Mouse (Mus musculus) urinary bladder, postnatal 25 days (tissue): ENCODE data around the gene Olfr18.
"Not testable (repeated sequence)": the region's sequence is repeated elsewhere in the genome, so short reads cannot be mapped to it uniquely, and the experiment has no call there.

Source experiments
- DNase-seq: peaks from one replicate; pipeline ENCODE4 v3.0.0; 2022; ENCODE audit warnings: low spot score

The Olfr18 gene

GRCm38 (mm10) chr9:20335994-20336393 lies at the start of gene Olfr18:
Gene Olfr18, minus strand, starts transcription at chr9:20336094.
- no peak for DNase-seq

- DNase-seq, result no peak
Measured at GRCm38 (mm10) chr9:20385343-20385703, 49.4 kb upstream of the Olfr18 start.

- DNase-seq, result peak; percentile 88
Measured at GRCm38 (mm10) chr9:20384532-20385342, 48.8 kb upstream of the Olfr18 start, which contains the start of gene Zfp560. Gene Zfp560, minus strand, starts transcription at chr9:20385177.

- no peak for DNase-seq
Measured at GRCm38 (mm10) chr9:20383659-20384058, 47.8 kb upstream of the Olfr18 start.

GRCm38 (mm10) chr9:20374712-20375111 lies 38.8 kb upstream of the Olfr18 start:
- DNase-seq, result no peak

GRCm38 (mm10) chr9:20367311-20367710 lies 31.4 kb upstream of the Olfr18 start:
- DNase-seq, result no peak

- no peak for DNase-seq
Measured at GRCm38 (mm10) chr9:20348501-20348900, 12.6 kb upstream of the Olfr18 start.

GRCm38 (mm10) chr9:20298232-20298631 lies 37.7 kb downstream of the Olfr18 start, which contains the start of gene Olfr873:
Gene Olfr873, plus strand, starts transcription at chr9:20298532.
- no peak for DNase-seq

- not testable (repeated sequence) for DNase-seq
Measured at GRCm38 (mm10) chr9:20295562-20295961, 40.3 kb downstream of the Olfr18 start.

- DNase-seq, result no peak
Measured at GRCm38 (mm10) chr9:20282051-20282450, 53.8 kb downstream of the Olfr18 start, which contains the start of gene Olfr39. Gene Olfr39, plus strand, starts transcription at chr9:20282351.
